Mouse (Mus musculus): ENCODE data around the gene Arhgap9. TPM values are rescaled to one million over a fixed set of nuclear protein-coding genes. Genes with fewer than 3 reads are reported as not detected.
A peak's percentile ranks its signal among the peaks of the same experiment; 100 is the strongest.
"Not testable (repeated sequence)": the region's sequence is repeated elsewhere in the genome, so short reads cannot be mapped to it uniquely, and the experiment has no call there.

Gene Arhgap9
- polyA plus RNA-seq, 1 experiment from 2014 or later = 2.6 TPM

GRCm38 (mm10) chr10:127293590-127294113 is 28.1 kb upstream of the Arhgap9 start:
- peaks cover 54% of the 10 kb centered on the region for H3K36me3 ChIP-seq
- no peak overlapping the region for H3K4me2 ChIP-seq (replicated peaks)
- no peak overlapping the region for H3K4me3 ChIP-seq
- H3K27ac ChIP-seq = no peak overlapping the region
- WGBS = 81% methylated on average over 3 of the region's 3 CpGs
- H3K9ac ChIP-seq = no peak overlapping the region
- no peaks in the 10 kb centered on the region for H3K27me3 ChIP-seq
- no peak for ATAC-seq (ENCODE audit: insufficient number of reproducible peaks, insufficient read depth, low FRiP score, low TSS enrichment)
- peaks cover 28% of the 10 kb centered on the region for H3K4me1 ChIP-seq
- H3K9me3 ChIP-seq = no peaks in the 10 kb centered on the region

GRCm38 (mm10) chr10:127294895-127295510 is 26.8 kb upstream of the Arhgap9 start:
- Histone ChIP-seq H3K27me3 (no peaks in the 10 kb centered on the region), H3K9ac (no peak overlapping the region), H3K27ac (no peak overlapping the region), H3K9me3 (no peaks in the 10 kb centered on the region), H3K4me1 (peaks cover 21% of the 10 kb centered on the region), H3K4me2 (replicated peaks) (no peak overlapping the region), H3K4me3 (no peak overlapping the region), H3K36me3 (peaks cover 67% of the 10 kb centered on the region)
- no peak for ATAC-seq (ENCODE audit: insufficient number of reproducible peaks, insufficient read depth, low FRiP score, low TSS enrichment)
- WGBS = 91% methylated on average over 10 of the region's 10 CpGs

- Histone ChIP-seq H3K9ac (no peak overlapping the region), H3K36me3 (peaks cover 77% of the 10 kb centered on the region), H3K4me1 (peaks cover 20% of the 10 kb centered on the region), H3K9me3 (no peaks in the 10 kb centered on the region), H3K27ac (no peak overlapping the region), H3K27me3 (no peaks in the 10 kb centered on the region), H3K4me2 (replicated peaks) (no peak overlapping the region), H3K4me3 (no peak overlapping the region)
- ATAC-seq (ENCODE audit: insufficient number of reproducible peaks, insufficient read depth, low FRiP score, low TSS enrichment) = no peak
- WGBS = 91% methylated on average over 24 of the region's 24 CpGs
Measured at GRCm38 (mm10) chr10:127295986-127296794, 25.6 kb upstream of the Arhgap9 start.

GRCm38 (mm10) chr10:127297015-127297871 is 24.5 kb upstream of the Arhgap9 start:
- Histone ChIP-seq H3K9me3 (no peaks in the 10 kb centered on the region), H3K27ac (no peak overlapping the region), H3K27me3 (no peaks in the 10 kb centered on the region), H3K4me2 (replicated peaks) (no peak overlapping the region), H3K36me3 (peaks cover 88% of the 10 kb centered on the region), H3K4me3 (no peak overlapping the region), H3K4me1 (peaks cover 10% of the 10 kb centered on the region), H3K9ac (no peak overlapping the region)
- ATAC-seq (ENCODE audit: insufficient number of reproducible peaks, insufficient read depth, low FRiP score, low TSS enrichment) = no peak
- 91% methylated on average over 15 of the region's 16 CpGs for WGBS

- WGBS = 92% methylated on average over 6 of the region's 6 CpGs
- Histone ChIP-seq H3K4me3 (no peak overlapping the region), H3K4me1 (no peaks in the 10 kb centered on the region), H3K9ac (no peak overlapping the region), H3K27me3 (no peaks in the 10 kb centered on the region), H3K9me3 (no peaks in the 10 kb centered on the region), H3K36me3 (peaks cover 93% of the 10 kb centered on the region), H3K27ac (no peak overlapping the region), H3K4me2 (replicated peaks) (no peak overlapping the region)
- no peak for ATAC-seq (ENCODE audit: insufficient number of reproducible peaks, insufficient read depth, low FRiP score, low TSS enrichment)
Measured at GRCm38 (mm10) chr10:127300361-127300760, 21.4 kb upstream of the Arhgap9 start.

- no peak overlapping the region for H3K27ac ChIP-seq
- no peak overlapping the region for H3K4me3 ChIP-seq
- no peak overlapping the region for H3K4me2 ChIP-seq (replicated peaks)
- H3K36me3 ChIP-seq = peaks cover 93% of the 10 kb centered on the region
- H3K9me3 ChIP-seq = no peaks in the 10 kb centered on the region
- WGBS = 91% methylated on average over 11 of the region's 11 CpGs
- H3K27me3 ChIP-seq = no peaks in the 10 kb centered on the region
- no peak overlapping the region for H3K9ac ChIP-seq
- ATAC-seq (ENCODE audit: insufficient number of reproducible peaks, insufficient read depth, low FRiP score, low TSS enrichment) = no peak
- H3K4me1 ChIP-seq = no peaks in the 10 kb centered on the region
Measured at GRCm38 (mm10) chr10:127303136-127303535, 18.6 kb upstream of the Arhgap9 start.

- not testable (repeated sequence) for H3K9me3 ChIP-seq; H3K4me2 ChIP-seq (replicated peaks); ATAC-seq (ENCODE audit: insufficient number of reproducible peaks, insufficient read depth, low FRiP score, low TSS enrichment); H3K27me3 ChIP-seq; H3K27ac ChIP-seq; H3K4me3 ChIP-seq; H3K4me1 ChIP-seq; H3K9ac ChIP-seq
- WGBS = 83% methylated on average over 3 of the region's 3 CpGs
- H3K36me3 ChIP-seq = peaks cover 52% of the 10 kb centered on the region
Measured at GRCm38 (mm10) chr10:127309167-127309566, 12.6 kb upstream of the Arhgap9 start.

GRCm38 (mm10) chr10:127310523-127311475 is 11.0 kb upstream of the Arhgap9 start:
- Histone ChIP-seq H3K4me3 (peak overlapping the region; percentile 84), H3K4me1 (peaks cover 10% of the 10 kb centered on the region), H3K4me2 (replicated peaks) (peak overlapping the region; percentile 77), H3K9me3 (no peaks in the 10 kb centered on the region), H3K27ac (peak overlapping the region; percentile 58; the same call in 1 of the 2 replicates), H3K36me3 (peaks cover 36% of the 10 kb centered on the region), H3K27me3 (no peaks in the 10 kb centered on the region), H3K9ac (peak overlapping the region; percentile 78)
- 39% methylated on average over 23 of the region's 23 CpGs for WGBS
- peak; percentile 54 for ATAC-seq (ENCODE audit: insufficient number of reproducible peaks, insufficient read depth, low FRiP score, low TSS enrichment)

- under 1% methylated on average over 65 of the region's 65 CpGs for WGBS
- peak within 1 kb of the TSS; percentile 58 for H3K27ac ChIP-seq
- peak within 1 kb of the TSS; percentile 78 for H3K9ac ChIP-seq
- H3K4me3 ChIP-seq = peak within 1 kb of the TSS; percentile 84
- no peaks in the 10 kb centered on the region for H3K9me3 ChIP-seq
- H3K36me3 ChIP-seq = peaks cover 26% of the 10 kb centered on the region
- peak; percentile 93 for ATAC-seq (ENCODE audit: insufficient number of reproducible peaks, insufficient read depth, low FRiP score, low TSS enrichment)
- H3K4me1 ChIP-seq = peaks cover 10% of the 10 kb centered on the region
- H3K4me2 ChIP-seq (replicated peaks) = peak within 1 kb of the TSS; percentile 77
- H3K27me3 ChIP-seq = no peaks in the 10 kb centered on the region
Measured at GRCm38 (mm10) chr10:127311476-127312355, 10.0 kb upstream of the Arhgap9 start, which contains the start of gene Mars. TSS of gene Mars (minus strand) at chr10:127311786.

- H3K4me2 ChIP-seq (replicated peaks) = peak overlapping the region; percentile 77
- H3K27ac ChIP-seq = 0 out of 2 replicates have a peak overlapping the region, but pooled peaks have one; percentile 58
- ATAC-seq (ENCODE audit: insufficient number of reproducible peaks, insufficient read depth, low FRiP score, low TSS enrichment) = 0 out of 2 replicates have a peak, but pooled peaks have one; percentile 55
- H3K4me1 ChIP-seq = peaks cover 10% of the 10 kb centered on the region
- H3K9me3 ChIP-seq = no peaks in the 10 kb centered on the region
- under 1% methylated on average over 4 of the region's 4 CpGs for WGBS
- H3K36me3 ChIP-seq = peaks cover 20% of the 10 kb centered on the region
- peak overlapping the region; percentile 43; the same call in 1 of the 2 replicates for H3K9ac ChIP-seq
- peak overlapping the region; percentile 84 for H3K4me3 ChIP-seq
- H3K27me3 ChIP-seq = no peaks in the 10 kb centered on the region
Measured at GRCm38 (mm10) chr10:127312356-127312676, 9.4 kb upstream of the Arhgap9 start.
